Mouse (Mus musculus) intestine, embryonic 16.5 days (tissue): ENCODE measurements around the gene Fntb. TPM values are rescaled to one million over a fixed set of nuclear protein-coding genes. Genes with fewer than 3 reads are reported as not detected.

Source experiments
- ATAC-seq: fragments of 200-750 bp; cut with Nextera tagmentation; 2 replicates; pipeline ENCODE4 v1.8.0; 2017; ENCODE audit warnings: moderate TSS enrichment, moderate library complexity
- H3K27ac ChIP-seq: fragments of 300-500 bp; sonication (generic); 2 replicates; pipeline ENCODE4 v1.5.1; 2014; ENCODE audit warnings: mild to moderate bottlenecking, low read length
- H3K27me3 ChIP-seq: fragments of 300-500 bp; sonication (generic); replicated peaks from 2 replicates; pipeline ENCODE4 v1.6.1; 2014; ENCODE audit warnings: low read length, control low read depth, mixed read lengths; ENCODE audit not compliant: control insufficient read depth, insufficient read depth
- H3K36me3 ChIP-seq: fragments of 300-500 bp; sonication (generic); 2 replicates; pipeline ENCODE4 v1.6.1; 2014; ENCODE audit warnings: low read length, control low read depth; ENCODE audit not compliant: control insufficient read depth, insufficient read depth
- H3K4me1 ChIP-seq: fragments of 300-500 bp; sonication (generic); 2 replicates; pipeline ENCODE4 v1.6.1; 2014; ENCODE audit warnings: low read length, control low read depth, mixed read lengths; ENCODE audit not compliant: control insufficient read depth, insufficient read depth
- H3K4me2 ChIP-seq: fragments of 300-500 bp; sonication (generic); 2 replicates; pipeline ENCODE4 v1.6.1; 2014; ENCODE audit warnings: low read depth, low read length, control low read depth
- H3K4me3 ChIP-seq: fragments of 300-500 bp; sonication (generic); 2 replicates; pipeline ENCODE4 v1.5.1; 2014; ENCODE audit warnings: mild to moderate bottlenecking, low read length
- H3K9ac ChIP-seq: fragments of 300-500 bp; sonication (generic); 2 replicates; pipeline ENCODE4 v1.6.1; 2014; ENCODE audit warnings: low read depth, low read length
- H3K9me3 ChIP-seq: fragments of 300-500 bp; sonication (generic); 2 replicates; pipeline ENCODE4 v1.6.1; 2016; ENCODE audit warnings: low read length, control low read depth; ENCODE audit not compliant: control insufficient read depth
- WGBS: fragments of 180-500 bp; shearing (Covaris S2); extraction: QIAGEN DNeasy Blood & Tissue Kit; methylation state at CpG from one replicate; pipeline ENCODE4 v1.1.7; 2014; 5-methylcytosine and 5-hydroxymethylcytosine counted together
- polyA plus RNA-seq: library from polyadenylated mRNA; unstranded; fragments of >200 nt; fragmentation: Nextera tagmentation; extraction: Ambion mirVana; gene quantifications from 2 replicates; pipeline ENCODE4 v1.2.1, GENCODE M21; 2015

Fntb gene
- polyA plus RNA-seq, 1 experiment from 2014 or later, result 29.5 TPM

DNA sequence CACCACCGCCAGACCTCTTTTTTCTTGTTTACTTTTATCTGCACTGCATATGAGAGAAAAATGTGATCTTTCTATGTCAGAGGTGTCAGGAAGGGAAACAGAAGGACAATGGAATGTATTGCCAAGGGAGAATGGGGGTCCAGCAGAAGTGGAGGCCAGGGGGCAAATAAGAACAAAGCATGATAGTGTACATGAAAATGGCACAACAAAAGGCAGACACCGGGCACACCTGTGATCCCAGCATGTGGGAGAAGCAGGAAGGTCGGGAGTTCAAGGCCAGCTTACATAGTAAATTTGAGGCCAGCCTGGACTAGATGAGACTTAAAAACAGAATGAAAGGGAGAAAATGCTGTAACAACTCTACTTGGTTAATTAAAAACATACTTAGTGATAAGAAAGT, 153.5 kb downstream of the Fntb start:
- no peak for ATAC-seq
- Histone ChIP-seq H3K4me3 (no peak overlapping the region), H3K27me3 (no peaks in the 10 kb centered on the region), H3K36me3 (no peaks in the 10 kb centered on the region), H3K9me3 (no peaks in the 10 kb centered on the region), H3K4me1 (no peaks in the 10 kb centered on the region; the same call in 1 of the 2 replicates), H3K4me2 (no peak overlapping the region), H3K27ac (no peak overlapping the region), H3K9ac (no peak overlapping the region)
- WGBS, result 62% methylated on average over 3 of the region's 3 CpGs

DNA sequence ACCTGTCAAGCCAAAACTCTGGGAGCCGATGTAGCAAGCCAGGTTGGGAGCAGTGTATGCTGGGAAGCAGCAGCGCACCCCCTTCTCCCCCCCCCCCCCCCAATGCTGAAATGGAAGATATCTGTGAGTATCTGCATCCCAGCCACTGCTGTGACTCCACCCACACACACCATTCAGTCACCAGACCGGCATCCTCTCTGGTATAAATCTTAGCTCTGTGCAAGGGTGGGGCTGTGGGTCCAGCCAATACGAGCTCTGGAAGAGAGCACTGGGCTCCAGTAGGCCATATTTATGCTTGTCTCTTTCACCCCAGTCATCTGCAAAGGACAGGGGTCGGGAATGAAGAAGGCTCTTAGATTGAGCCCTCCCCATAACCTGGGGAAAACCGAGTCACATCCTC, 155.0 kb downstream of the Fntb start:
- WGBS, result 66% methylated on average over 6 of the region's 6 CpGs
- Histone ChIP-seq H3K36me3 (no peaks in the 10 kb centered on the region), H3K4me1 (no peaks in the 10 kb centered on the region; the same call in 1 of the 2 replicates), H3K27ac (no peak overlapping the region), H3K4me2 (no peak overlapping the region), H3K4me3 (no peak overlapping the region), H3K9me3 (no peaks in the 10 kb centered on the region), H3K9ac (no peak overlapping the region), H3K27me3 (no peaks in the 10 kb centered on the region)
- no peak for ATAC-seq

DNA sequence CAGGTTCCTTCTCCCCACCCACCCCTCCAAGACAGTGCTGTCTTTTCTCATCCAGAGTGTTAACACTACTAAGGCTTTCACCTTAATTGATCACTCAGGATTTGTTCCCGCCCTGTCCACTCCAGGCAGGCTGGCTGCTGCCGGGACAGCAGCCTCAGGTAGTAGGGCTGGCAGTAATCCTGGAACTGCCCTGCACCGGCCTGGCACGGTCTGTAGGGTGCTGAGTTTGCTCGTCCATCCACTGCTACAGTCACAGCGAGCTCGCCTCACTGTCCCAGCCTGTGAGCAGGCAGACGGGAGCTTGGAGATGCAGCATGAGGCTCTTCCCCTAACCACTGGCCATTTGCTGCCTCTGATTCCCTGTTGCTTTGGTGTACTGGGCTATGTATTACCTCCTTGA, 155.6 kb downstream of the Fntb start:
- H3K27ac ChIP-seq, result no peak overlapping the region
- no peaks in the 10 kb centered on the region; the same call in 1 of the 2 replicates for H3K4me1 ChIP-seq
- H3K36me3 ChIP-seq, result no peaks in the 10 kb centered on the region
- no peak overlapping the region for H3K4me2 ChIP-seq
- H3K4me3 ChIP-seq, result no peak overlapping the region
- ATAC-seq, result no peak
- WGBS, result 85% methylated on average over 8 of the region's 8 CpGs
- H3K27me3 ChIP-seq, result no peaks in the 10 kb centered on the region
- H3K9me3 ChIP-seq, result no peaks in the 10 kb centered on the region
- no peak overlapping the region for H3K9ac ChIP-seq

DNA sequence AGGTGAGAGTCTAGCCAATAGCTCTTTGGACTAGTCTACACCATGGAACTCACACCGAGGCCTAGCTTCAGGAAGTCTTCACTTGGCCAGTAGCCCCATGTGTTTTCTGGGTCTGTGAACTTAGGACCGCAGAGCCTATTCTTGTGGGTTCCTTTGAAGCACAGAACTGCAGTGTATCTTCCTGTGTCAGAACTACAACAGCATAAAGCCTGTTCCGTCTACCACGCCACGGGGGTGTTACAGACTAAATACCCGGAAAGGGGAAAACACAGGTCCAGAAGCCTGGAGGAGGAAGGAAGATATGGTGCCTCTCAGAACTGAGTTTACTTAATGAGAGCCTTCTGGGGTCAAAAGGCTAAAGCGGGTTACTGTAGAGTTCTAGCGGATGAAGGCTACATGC, 157.7 kb downstream of the Fntb start:
- no peaks in the 10 kb centered on the region for H3K27me3 ChIP-seq
- H3K9me3 ChIP-seq, result no peaks in the 10 kb centered on the region
- no peaks in the 10 kb centered on the region for H3K36me3 ChIP-seq
- no peak for ATAC-seq
- H3K4me3 ChIP-seq, result no peak overlapping the region
- no peak overlapping the region for H3K27ac ChIP-seq
- no peaks in the 10 kb centered on the region; the same call in 1 of the 2 replicates for H3K4me1 ChIP-seq
- no peak overlapping the region for H3K4me2 ChIP-seq
- no peak overlapping the region for H3K9ac ChIP-seq
- WGBS, result 86% methylated on average over 8 of the region's 8 CpGs

DNA sequence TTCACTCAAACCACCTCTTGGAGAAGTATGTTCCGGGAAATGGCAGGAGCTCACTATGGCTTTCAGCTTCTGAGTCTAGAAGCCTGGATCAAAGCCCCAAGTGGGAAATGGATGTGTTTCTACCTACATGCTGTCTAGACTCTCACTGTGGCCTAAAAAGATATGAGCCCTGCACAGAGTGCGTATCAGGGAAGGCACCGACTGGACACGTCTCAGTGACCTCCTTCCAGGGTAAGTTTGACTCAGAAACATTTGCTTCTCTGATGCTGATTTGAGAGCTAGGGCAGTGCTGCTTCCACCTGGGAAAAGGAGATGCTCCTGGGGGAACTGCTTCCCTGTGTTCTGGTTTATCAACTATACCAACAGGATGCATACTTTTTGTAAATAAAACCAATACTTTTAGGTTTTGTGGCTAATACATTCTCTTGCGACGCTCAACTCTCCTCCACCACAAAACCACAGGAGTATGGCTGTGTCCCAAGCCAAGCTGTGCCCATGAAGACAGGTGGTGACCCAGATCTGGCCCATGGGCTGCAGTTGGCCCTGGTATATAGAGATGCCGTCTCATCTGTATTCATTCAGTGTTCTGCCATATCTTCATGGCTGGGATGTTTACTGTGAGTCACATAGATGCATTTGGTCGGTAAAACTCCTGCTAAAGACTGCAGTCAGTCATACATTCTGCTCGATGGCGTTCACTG, 159.7 kb downstream of the Fntb start:
- no peak overlapping the region for H3K4me3 ChIP-seq
- ATAC-seq, result no peak
- no peak overlapping the region for H3K9ac ChIP-seq
- WGBS, result 89% methylated on average over 10 of the region's 10 CpGs
- peaks cover 4% of the 10 kb centered on the region; the same call in 1 of the 2 replicates for H3K4me1 ChIP-seq
- H3K27me3 ChIP-seq, result no peaks in the 10 kb centered on the region
- no peak overlapping the region for H3K4me2 ChIP-seq
- H3K36me3 ChIP-seq, result no peaks in the 10 kb centered on the region
- no peaks in the 10 kb centered on the region for H3K9me3 ChIP-seq
- no peak overlapping the region for H3K27ac ChIP-seq

DNA sequence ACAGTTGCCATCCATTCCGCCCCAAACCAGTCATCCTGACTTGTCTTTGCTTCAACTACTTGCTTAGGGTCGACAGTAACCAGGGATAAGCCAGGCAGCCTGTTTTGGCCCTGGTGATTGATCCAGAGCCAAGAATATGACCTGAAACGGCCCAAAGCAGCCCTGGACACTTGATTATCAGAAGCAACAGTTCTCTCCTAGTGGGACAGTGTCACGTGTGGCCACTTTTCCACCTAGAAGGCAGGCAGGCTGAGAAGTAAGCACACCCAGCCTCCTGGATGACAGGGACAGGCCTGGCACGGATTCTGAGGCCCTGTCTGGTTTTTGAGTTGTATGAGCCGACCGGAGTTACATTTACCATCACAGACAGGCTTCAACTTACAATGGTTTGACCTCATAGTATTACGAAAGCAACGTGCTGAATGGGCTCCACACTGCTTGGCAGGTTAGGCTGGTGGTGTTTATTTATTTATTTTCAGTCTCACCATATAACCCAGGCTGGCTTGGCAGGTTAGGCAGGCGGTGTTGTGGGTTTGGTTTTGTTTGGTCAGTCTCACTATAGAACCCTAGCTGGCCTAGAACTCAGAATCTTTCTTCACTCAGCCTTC, 161.1 kb downstream of the Fntb start:
- 77% methylated on average over 10 of the region's 10 CpGs for WGBS
- Histone ChIP-seq H3K4me1 (peaks cover 6% of the 10 kb centered on the region; the same call in 1 of the 2 replicates), H3K9ac (no peak overlapping the region), H3K27me3 (no peaks in the 10 kb centered on the region), H3K4me3 (no peak overlapping the region), H3K36me3 (no peaks in the 10 kb centered on the region), H3K9me3 (no peaks in the 10 kb centered on the region), H3K27ac (no peak overlapping the region; the same call in 1 of the 2 replicates), H3K4me2 (no peak overlapping the region)
- peak; percentile 28; the same call in 1 of the 2 replicates for ATAC-seq

DNA sequence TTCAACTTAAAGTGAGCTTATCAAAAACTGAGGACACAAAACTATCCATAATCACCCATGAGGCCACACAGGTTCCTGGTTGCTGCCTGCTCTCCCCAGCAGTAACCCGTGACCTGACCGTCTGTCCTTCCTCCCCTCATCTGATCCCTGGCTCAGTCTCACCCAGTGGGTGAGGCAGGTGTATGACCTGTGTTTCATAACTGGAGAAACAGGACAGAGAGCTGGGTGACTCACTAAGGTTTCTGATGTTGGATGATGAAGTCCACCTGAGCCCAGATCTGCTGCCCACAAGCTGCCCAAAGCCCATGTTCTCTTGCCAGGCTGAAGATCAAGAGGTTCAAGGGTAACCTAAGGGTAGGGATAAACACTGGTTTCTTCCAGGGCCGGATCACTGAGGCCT, 161.6 kb downstream of the Fntb start:
- no peak overlapping the region for H3K27ac ChIP-seq
- WGBS, result 75% methylated on average over 3 of the region's 3 CpGs
- ATAC-seq, result peak; percentile 86

DNA sequence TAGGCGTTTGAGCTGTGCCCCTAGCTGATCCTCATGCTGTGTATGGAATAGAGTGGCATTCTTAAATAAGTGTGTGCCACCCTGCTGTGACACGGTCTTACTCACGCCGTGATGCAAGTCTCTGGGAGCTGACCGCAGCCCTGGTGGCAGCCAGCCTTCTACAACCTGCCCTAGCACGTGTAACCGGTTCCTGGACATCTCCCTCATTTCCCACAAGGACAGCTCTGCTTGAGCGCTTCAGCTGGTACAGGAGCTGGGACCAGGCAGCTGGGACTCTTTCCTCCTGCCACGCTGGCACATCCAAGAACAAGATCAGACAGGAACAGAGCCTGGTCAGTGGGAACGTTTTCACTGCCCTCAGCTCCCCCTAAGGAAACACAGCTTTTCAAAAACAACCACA, 162.2 kb downstream of the Fntb start:
- Histone ChIP-seq H3K4me2 (no peak overlapping the region), H3K9ac (no peak overlapping the region), H3K4me3 (no peak overlapping the region), H3K4me1 (peaks cover 6% of the 10 kb centered on the region; the same call in 1 of the 2 replicates), H3K27me3 (no peaks in the 10 kb centered on the region), H3K36me3 (no peaks in the 10 kb centered on the region), H3K9me3 (no peaks in the 10 kb centered on the region), H3K27ac (no peak overlapping the region)
- ATAC-seq, result no peak
- 71% methylated on average over 10 of the region's 10 CpGs for WGBS

More for the DNA sequence above, 161.6 kb downstream of the Fntb start:
- Histone ChIP-seq H3K4me2 (no peak overlapping the region), H3K9ac (no peak overlapping the region), H3K9me3 (no peaks in the 10 kb centered on the region), H3K4me3 (no peak overlapping the region), H3K36me3 (no peaks in the 10 kb centered on the region), H3K27me3 (no peaks in the 10 kb centered on the region), H3K4me1 (peaks cover 6% of the 10 kb centered on the region; the same call in 1 of the 2 replicates)

DNA sequence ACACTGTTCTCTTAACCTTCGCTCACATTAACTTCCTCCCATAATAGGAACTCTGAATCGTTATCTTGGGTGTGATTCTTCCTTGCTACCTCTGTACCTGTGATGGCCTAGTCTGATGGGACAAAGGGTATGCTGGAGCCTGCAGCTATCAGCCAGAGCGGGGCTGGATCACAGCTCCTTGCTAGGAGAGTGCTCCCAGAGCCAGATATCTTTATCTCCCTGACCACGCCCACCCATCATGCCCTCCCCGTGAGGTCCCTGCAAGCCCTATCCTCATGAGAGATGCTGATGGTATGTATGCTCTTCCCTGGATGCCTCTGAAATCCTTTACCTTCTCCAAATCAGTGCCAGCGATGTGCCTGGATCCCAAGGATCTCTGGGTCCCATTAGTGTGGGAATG, 164.8 kb downstream of the Fntb start:
- ATAC-seq, result peak; percentile 44
- no peak overlapping the region for H3K4me2 ChIP-seq
- H3K27ac ChIP-seq, result no peak overlapping the region
- 62% methylated on average over 6 of the region's 6 CpGs for WGBS
- H3K9me3 ChIP-seq, result no peaks in the 10 kb centered on the region
- no peaks in the 10 kb centered on the region for H3K36me3 ChIP-seq
- H3K4me1 ChIP-seq, result peaks cover 6% of the 10 kb centered on the region; the same call in 1 of the 2 replicates
- H3K4me3 ChIP-seq, result no peak overlapping the region
- H3K27me3 ChIP-seq, result no peaks in the 10 kb centered on the region
- H3K9ac ChIP-seq, result no peak overlapping the region
